Mouse (Mus musculus) adrenal gland, postnatal 4 days (tissue): ENCODE results near the gene Urb1. TPM values are rescaled to one million over a fixed set of nuclear protein-coding genes. Genes with fewer than 3 reads are reported as not detected.

ENCODE experiments used
- DNase-seq, 2 experiments: peaks; one replicate each; pipeline ENCODE4 v3.0.0; 2021 to 2022; ENCODE audit warnings: low spot score in 2 of 2, mixed read lengths in 2 of 2
- long read RNA-seq, 2 experiments: library from polyadenylated mRNA; stranded (forward); transcript quantifications; one replicate each; pipeline ENCODE4 v2.0.0; 2021
- total RNA-seq, 2 experiments: library from RNA; stranded (reverse); gene quantifications; 2 replicates each; pipeline ENCODE4 v1.2.3; 2021

The Urb1 gene
- 10 to 100 TPM; 14.9 to 18.7 TPM for total RNA-seq
- long read RNA-seq, experiment 1, partial matches to known transcripts, result 3 of 4 reads
- long read RNA-seq, experiment 1, other reads (novel, unspliced or antisense), result 1 of 4 reads
- long read RNA-seq, experiment 2, full-length matches to known transcripts, result 1 of 8 reads
- long read RNA-seq, experiment 2, partial matches to known transcripts, result 7 of 8 reads
- long read RNA-seq, experiment 2, other reads (novel, unspliced or antisense), result 0 of 8 reads

DNA sequence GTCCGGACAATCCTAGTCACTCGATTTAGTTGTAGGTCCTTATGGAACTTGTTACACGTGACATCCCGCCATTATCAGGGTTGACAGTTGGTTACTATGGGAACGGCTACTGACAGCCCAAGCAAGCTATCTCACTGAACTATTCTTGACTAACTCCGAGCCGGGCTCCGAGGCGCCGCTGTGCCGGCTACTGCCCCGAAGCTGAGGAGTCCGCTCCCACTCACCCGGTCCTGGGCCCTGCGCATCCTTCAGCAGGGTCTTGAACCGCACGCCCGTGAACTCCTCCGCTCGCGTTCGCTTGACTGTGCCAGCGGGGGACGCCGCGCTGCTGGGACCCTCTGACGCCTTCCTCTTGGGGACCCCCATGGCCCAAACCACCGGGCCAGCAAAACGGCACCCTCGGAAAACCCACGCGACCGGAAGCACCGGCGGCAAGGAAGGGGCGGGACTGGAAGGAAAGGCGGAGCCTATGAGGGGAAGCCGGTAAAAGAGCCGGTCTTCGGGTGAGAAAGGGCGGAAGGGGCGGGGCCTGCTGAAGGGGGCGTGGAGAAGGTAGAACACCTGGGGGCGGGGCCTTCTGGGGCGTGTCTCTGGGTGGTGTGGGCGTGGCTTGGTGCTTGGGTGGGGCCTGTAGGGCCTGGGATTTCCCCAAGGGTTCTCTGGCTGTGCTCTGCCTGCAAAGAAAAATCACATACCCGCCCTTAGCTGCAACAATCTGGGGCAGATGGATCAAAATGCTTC, at the start of gene Urb1:
Gene Urb1, minus strand, starts transcription at position 439 of the 741 bp plus-strand sequence.
- peak; percentile 96 to 100 for DNase-seq

DNA sequence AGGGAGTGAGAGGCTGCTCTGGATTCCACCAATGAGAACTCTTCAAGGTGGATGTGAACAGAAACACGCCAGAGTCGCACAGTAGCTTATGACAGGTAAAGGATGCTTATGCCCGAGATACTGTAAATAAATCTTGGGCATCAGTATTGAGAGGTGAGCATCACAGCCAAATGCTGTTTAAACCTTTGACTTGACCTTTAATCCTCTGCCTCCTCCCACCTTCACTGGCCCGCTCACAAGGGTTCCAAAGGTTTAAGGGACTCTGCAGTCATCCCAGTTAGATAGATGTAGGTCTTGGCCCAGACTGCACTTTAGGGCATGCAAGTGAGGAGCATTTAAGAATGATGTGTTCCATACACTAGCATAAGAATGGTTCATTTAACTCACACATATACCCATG, 48.0 kb upstream of the Urb1 start:
- DNase-seq, result no peak

GRCm38 (mm10) chr16:90856552-90857200, 46.5 kb upstream of the Urb1 start:
- DNase-seq, result no peak

DNA sequence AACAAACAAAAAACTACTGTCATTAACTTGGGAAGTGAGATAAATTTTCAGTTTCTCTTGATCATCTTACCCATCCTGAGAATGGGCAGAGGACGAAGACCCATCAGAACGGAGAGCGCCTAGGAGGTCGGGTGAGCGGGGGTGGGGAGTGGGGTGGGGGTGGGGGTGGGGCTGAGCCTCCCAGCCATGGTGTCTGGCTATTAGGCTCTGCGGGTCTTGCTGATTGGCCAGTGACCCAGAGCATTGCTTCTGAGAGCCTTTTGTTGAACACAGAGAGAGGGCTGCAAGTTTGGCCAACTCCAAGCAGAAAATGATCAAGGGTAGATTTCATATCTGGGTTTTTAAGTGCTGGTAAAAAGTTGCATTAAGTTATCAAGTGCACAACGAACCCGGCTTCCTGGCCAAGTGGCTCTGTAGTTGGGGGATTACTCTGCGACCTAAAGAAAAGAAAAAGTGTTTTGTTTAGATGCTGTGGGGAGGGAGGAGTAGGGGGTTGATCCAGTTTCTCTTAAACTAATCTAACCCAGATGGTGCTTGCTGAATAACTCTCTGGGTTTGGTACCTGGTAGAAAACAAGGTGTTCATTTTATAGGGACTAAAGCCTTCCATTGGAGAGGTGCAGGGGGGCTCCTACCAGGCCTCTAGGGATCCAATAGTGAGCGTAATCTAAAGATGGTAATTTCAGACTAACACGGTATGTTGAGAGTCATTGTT, 41.6 kb upstream of the Urb1 start:
- DNase-seq, result no peak

- no peak for DNase-seq
These were observed 40.7 kb upstream of the Urb1 start for GRCm38 (mm10) chr16:90850881-90851280.

DNA sequence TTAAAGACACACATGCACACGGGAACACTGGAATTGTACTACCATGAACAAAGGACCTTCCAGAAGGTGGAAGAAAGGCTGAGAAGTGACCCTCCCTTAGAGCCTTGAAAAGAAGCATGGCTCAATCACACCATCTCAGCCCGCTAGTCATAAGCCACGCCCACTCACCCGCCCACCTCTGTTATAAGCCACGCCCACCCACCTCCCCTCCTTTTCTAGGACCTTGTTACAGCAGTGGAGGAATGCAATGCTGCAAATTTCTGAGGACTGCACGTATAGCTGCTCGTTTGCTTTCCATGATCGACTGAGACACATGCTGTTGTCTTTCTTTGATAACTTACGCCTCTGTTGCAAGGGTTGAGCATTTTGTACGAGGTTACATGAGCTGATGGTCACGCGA, 39.0 kb upstream of the Urb1 start:
- no peak for DNase-seq

GRCm38 (mm10) chr16:90848697-90849096, 38.5 kb upstream of the Urb1 start:
- no peak for DNase-seq

- DNase-seq, result no peak
These were observed 35.4 kb upstream of the Urb1 start for GRCm38 (mm10) chr16:90845591-90845990.

- DNase-seq, result no peak
These were observed 34.8 kb upstream of the Urb1 start for GRCm38 (mm10) chr16:90845038-90845437.

DNA sequence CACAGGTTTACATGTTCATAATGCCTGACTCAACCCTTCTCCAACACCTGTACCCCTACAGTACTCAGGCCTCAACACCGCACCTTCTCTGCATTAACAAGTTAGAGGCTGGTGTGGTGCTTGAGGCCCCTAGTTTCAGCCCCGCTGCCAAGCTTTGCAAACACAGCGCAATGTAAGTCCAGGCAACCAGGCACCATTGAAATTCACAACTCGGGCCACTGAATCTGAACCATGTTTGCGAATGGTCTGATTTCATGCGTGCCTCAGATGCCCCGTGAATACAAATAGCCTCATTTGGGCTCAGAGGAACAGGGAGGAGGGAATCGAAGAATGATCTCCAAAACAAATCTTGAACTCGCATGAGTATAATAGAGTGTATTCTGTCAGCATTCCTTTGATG, 32.0 kb upstream of the Urb1 start:
- DNase-seq, result no peak

DNA sequence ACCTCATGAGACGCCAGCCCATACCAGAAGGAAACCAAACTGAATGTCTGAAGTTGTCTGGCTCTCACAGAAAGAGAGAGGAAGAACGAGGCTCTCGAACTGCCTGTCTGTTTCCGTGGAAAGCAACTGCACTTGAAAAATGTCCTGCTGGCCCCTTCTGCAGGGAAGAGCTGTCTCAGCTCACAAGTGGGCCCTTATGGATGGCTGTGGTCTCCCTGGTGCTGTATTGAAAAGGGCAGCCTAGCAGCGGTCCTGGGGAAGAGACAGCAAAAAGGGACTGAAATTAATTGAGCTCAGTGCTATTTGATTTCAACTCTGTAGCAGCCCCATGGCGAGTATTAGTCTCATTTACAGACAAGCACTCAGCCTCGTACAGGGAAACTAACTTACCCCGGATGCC, 27.2 kb upstream of the Urb1 start:
- no peak for DNase-seq

DNA sequence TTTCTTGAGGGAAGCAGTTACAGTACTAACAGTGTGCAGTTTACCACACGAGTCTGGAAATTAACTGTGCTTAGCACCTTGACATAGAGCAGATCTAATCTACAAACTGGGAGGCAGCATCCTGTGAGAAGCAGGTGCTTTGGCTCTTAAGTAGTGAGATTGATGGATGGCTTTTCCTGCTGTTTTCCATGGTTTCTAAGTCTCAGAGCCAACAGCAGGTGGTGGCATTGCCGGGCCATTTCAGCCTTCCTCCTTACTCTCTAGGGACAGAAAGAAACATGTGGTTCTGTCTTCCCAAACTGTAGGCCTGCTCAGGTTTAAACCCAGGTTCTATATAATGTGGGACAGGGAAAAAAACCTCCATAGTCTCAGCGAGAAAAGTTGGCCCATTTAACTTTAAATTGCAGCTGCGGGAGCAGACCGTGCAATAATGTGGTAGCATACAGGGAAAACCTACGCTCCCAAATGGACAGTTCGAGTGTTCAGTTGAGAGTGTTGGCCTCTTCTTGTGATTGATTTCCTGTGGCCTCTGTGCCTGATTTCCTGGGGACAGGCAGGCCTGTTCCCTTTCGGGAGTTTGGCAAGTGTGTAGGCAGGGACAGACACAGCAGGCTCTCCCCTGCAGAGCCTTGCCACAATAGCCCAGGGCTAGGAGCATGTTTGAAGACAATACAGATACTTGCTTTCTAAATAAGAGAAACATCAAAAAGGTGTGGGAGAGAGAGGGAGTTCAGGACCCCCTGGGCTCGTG, 23.0 kb upstream of the Urb1 start:
- DNase-seq, result no peak

DNA sequence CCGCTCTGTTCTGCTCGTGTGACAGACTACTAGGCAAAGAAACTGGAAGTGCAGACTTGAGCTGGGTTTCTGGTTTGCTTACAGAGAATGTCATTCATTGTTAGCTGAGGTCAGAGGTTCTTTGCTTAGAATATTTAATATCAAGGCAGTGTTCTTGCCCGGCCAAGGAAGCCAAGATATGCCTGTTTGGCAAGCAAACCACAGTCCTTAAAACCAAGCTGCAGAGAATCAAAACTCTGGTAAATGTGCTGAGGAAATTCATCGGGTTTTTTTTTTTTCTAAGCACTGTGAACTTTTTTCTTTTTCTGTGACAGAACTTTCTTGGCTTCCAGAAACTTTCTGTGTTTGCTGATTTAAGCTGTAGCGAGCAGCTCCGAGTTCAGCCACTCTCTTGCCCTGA, 22.3 kb upstream of the Urb1 start:
- DNase-seq, result no peak

DNA sequence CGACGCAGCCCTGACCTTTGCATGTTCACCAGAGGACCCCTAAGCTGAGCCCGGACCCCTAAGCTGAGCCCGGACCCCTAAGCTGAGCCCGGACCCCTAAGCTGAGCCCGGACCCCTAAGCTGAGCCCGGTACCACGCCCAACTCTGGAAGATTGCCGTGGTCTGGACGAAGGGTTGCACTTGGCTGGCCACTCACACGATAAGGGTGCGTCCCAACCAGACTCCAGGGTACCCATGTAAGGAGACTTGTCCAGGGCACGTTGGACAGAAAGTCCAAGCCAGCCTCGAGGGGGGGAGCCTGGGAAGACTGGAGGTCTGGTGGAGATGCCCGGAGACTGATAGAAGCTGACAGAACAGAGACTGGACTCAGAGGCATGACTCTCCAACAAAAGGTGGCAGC, 21.5 kb upstream of the Urb1 start:
- DNase-seq, result no peak

DNA sequence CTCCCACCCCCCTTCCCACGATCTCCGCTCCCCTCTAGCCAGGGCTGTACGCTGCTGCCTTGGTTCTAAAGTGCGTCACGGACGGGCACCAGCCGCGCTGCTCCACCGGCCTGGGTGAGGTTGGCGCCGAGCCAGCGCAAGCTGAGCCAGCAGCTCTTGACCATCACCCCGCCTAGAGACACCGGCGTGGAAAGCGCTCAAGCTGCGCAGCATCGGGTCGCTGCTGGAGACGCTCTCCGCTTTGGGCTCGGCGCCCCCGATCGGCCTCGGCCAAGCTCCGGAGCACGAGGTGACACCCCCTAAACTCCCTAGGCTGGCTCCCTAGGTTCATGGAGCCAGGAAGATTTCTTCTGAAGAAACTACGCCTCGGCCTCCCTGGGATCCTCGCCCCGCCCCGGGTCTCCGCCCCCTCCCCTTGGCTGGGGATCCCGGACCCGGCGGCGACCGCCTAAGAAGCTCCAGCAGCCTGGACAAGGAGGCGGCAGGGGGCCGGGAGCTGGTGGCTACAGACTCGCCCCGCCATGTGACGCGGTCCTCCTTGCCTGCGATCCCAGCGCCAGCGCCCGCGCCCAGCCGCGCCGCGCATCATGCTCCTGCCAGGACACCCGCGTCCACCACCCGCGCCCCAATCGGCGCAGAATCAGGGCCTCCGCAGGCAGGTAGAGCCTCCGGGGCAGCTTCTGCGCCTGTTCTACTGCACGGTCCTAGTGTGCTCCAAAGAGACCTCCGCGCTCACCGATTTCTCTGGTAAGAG, 20.6 kb upstream of the Urb1 start:
- peak; percentile 57 to 60 for DNase-seq

DNA sequence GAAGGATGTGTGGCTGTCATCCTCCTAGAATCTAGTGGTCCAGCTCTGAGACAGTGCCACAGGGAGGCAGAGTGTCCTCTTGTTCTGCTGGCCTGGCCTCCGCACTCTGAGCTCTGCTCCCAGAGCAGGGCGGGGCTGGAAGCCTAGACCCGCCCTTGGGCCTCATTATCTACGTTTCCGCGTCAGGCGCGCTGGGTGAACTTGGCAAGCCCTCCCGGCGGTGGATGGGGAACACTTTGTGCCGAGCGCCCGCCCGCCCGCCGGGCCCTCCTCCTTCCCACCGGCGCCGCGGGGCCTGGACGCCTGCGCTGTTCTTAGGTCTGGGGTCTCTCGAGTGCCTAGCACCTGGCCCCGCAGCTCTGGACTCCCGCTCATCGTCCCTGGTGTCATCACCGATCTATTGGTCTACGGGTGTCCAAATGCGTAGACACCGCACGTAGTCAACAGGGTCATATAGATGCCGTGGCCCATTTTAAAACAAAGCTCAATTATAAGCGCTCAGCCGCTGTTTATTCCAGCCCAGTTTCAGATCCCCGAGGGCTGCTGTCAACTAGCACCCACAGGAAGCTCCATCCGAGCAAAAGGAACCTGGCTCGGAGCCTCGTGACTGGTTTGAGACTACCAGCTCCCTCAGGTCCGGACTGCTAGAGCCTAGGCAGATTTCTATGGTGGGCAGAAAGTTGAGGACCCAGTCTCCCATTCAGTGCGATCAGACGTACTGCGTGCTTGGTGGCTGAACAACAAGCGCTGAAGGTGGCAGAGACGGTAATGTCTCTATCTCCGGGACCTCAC, 19.9 kb upstream of the Urb1 start:
- DNase-seq, result peak; percentile 52 to 72

DNA sequence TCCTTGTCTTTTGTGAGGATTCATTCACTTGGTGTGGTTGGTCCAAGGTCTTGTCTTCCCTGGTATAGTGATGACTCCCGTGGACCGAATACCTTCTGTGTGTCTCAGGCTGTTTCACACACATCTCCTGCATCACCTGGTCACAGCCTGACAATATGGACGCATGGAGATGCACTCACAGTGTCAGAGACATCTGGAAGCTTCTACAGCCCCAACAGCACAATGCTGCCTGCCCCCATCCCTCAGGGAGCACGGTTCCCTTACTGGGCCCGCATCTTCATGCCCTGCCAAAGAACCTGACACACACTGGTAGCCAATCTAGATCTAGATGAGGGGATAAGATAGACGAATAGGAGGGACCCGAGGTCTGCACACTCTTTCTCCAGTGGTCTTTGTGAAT, 18.9 kb upstream of the Urb1 start:
- DNase-seq, result no peak

- DNase-seq, result no peak
These were observed 17.3 kb upstream of the Urb1 start for GRCm38 (mm10) chr16:90827498-90827897.

DNA sequence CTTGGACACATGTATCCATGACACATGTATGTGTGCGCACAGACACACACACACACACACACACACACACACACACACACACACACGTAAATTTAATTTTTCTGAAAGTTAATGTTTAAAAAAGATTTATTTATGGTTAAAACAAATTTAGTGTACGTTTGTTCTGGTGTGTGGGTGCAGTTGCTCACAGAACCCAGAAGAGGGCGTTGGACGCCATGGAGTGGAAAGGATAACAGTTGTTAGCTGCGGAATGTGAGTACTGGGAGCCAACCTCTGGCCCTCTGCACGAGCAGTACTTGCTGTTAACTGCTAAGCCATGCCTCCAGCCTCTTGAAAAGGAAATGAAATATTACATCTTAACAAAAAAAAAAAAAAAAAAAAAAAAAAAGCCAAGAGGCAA, 16.2 kb upstream of the Urb1 start, which contains the start of gene Eva1c:
Gene Eva1c, plus strand, starts transcription at position 263 of the 400 bp plus-strand sequence.
- no peak for DNase-seq
